Mouse (Mus musculus): Measurements from ENCODE around the gene Gsdma2.
A peak's percentile ranks its signal among the peaks of the same experiment; 100 is the strongest.
"Not testable (repeated sequence)": the region's sequence is repeated elsewhere in the genome, so short reads cannot be mapped to it uniquely, and the experiment has no call there.

Gene Gsdma2

DNA sequence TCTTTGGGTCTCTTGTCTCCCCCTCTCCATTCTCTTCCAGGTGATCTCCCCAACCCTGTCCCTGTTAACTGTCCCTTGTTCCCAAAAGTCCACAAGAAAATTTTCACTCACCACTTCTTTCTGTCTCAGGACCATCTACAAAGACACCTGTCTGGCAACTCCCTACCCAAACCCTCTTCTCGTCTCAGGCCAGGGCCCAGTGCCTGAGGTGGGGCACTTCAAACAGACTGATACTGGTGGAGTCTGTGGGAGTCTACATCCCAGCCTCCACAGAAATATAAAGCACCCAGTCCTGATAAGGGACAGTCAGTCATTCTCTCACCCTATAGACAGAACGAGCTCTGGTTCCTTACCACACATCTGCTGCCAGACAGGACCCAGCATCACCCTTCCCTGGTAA lies at the start of gene Gsdma2:
Gene Gsdma2 (plus strand): TSS at position 301 of the 400 bp plus-strand sequence.
- DNase-seq (ENCODE audit: extremely low read depth, insufficient read length, low spot score): no peak

DNA sequence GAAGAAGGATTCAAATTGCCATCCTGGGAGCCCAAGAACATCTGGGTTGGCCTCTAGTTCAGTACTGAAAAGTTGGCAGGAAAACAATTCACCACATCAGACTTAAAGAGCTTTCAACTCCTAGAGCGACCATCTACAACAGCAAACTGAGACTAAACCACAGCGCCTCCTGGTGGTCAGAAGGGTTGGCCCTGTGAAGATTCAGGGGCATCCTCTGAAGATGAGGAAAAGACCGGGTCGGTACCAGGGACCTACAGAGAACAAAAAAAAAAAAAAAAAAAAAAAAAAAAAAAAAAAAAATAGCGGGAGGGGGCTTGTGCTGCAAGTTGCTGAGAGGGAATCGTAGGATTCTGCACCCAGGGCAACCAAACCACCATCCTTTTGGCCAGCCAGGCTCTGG lies 49.2 kb upstream of the Gsdma2 start:
- DNase-seq (ENCODE audit: extremely low read depth, insufficient read length, low spot score): no peak

DNA sequence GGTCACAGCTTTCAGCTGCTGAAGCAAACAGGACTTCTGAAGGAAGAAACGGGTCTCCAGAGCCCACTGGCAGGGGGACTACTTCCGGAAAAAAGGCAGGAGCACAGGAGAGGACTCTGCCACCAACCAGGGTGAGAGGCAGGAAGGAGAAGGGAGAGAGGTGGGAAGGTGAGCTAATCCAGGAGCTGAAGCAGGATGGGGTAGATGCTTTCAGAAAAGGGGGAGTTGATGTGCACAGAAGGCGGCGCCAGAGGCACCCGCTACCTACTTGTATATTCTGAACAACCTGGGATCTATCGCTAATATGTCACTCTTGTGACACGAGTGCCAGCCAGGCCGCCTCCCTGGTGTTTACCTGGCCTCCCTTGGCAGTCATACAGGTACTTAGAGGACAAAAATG lies 48.6 kb upstream of the Gsdma2 start, which contains the start of gene Lrrc3c:
Gene Lrrc3c (plus strand): TSS at position 301 of the 400 bp plus-strand sequence.
- no peak for DNase-seq (ENCODE audit: extremely low read depth, insufficient read length, low spot score)

DNA sequence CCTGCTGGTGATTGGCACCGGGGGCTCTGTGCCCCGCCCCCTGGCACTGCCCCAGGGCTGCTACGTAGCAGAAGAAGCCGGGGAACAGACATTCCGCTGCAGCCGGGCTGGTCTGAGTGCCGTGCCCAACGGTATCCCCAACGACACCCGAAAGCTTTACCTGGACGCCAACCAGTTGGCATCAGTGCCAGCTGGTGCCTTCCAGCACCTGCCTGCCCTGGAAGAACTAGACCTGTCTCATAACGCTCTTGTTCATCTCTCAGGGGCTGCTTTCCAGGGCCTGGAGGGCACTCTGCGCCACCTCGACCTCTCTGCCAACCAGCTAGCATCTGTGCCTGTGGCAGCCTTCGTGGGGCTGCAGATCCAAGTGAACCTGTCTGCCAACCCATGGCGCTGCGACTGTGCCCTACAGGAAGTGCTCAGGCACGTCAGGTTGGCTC lies 47.7 kb upstream of the Gsdma2 start:
- no peak for DNase-seq (ENCODE audit: extremely low read depth, insufficient read length, low spot score)

DNA sequence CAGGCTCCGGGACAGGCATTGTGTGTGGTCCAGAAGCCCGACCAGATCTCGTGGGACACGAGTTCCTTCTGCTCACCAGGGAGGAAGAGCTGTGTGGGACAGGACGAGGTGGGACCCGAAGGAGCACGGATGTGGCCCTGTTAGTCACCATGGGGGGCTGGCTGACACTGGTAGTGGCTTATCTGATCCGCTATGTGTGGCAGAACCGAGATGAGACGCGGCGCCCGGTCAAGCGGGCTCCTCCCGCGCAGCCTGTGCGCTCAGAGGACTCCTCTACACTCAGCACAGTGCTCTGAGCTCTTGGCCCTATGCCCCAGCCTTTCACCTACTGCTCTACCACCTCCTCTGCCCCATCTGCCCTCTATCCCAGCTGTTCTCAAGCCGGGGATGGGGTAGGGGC lies 47.3 kb upstream of the Gsdma2 start:
- no peak for DNase-seq (ENCODE audit: extremely low read depth, insufficient read length, low spot score)

DNA sequence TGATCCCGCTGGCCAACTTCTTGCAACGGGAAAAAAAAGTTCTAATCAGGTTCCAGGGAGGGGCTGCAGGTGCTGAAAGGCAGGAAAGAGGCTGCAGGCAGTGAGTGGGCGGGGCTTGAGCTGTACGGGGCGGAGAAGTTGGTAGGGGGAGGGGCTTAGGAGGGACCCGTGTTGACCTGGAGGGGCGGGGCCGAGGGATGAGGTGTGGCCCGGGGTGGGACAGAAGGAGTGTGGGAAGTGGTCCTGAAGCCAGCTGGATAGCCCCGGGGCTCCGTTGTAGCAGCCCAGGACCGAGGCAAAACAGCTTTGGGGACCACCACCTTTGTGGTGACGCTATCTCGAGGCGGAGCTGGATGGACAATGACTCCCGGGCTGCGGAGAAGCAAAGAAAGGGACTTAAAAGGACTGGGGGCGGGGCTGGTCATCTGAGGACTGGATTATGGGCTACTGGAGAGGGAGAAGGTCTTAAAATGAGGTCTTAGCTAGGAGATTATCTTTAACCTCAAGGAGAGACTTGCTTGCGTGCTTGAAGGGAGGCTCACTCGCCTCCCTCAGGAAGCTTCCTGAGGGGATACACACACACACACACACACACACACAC lies 44.4 kb upstream of the Gsdma2 start:
- no peak for DNase-seq (ENCODE audit: extremely low read depth, insufficient read length, low spot score)

DNA sequence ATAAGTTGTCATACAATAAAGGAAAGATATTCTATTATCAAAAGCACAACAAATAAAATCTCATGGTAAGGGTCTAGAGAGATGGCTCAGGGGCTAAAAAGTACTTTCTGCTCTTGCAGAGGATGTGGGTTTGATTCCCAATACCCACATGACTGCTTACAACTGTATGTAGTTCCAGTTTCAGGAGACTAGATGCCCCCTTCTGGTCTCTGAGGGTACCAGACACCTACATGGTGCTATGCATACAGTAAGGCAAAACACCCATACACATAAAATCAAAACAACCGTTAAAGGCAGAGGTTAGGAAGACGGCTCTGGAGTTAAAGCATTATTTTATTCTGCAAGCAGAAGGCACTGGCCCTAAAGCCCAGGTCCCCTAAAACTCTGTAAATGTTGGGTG lies 42.6 kb upstream of the Gsdma2 start:
- no peak for DNase-seq (ENCODE audit: extremely low read depth, insufficient read length, low spot score)

DNA sequence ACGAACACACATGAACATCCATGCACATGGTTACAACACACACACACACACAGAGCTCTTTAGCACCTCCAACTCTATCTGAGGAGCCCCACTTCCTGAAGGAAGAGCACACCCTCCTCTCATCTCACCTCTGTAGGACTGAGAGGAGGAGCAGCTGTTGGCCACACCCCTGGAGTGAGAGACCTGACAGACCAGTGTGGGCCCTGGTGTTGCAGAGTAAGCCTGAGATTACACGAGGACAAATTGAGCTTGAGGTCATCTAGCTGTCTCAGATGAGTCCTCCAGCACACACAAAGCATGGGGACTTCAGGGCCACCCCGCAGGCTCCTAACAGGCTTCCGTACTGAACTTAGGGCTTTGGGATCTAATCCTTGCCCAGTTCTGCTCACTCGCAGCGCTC lies 41.6 kb upstream of the Gsdma2 start:
- DNase-seq (ENCODE audit: extremely low read depth, insufficient read length, low spot score): not testable (repeated sequence)

DNA sequence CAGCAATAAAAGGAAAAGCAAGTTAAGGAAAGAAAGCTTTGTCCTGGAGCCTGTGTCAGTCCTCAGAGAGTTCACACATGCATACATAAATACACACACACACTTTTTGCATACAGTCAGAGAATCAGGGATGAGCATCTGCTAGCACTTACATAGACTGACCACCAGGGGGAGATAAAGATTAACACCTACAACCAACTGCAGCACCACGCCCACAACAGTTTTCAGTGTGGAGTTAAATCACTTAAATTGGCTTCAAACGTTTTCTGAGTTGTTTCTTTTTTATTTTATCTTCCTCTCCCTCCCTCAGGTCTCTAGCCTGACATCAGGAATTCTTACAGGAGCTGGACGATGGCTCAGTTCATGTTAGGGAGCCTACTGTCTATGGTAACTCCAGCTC lies 39.8 kb upstream of the Gsdma2 start:
- DNase-seq (ENCODE audit: extremely low read depth, insufficient read length, low spot score): no peak

DNA sequence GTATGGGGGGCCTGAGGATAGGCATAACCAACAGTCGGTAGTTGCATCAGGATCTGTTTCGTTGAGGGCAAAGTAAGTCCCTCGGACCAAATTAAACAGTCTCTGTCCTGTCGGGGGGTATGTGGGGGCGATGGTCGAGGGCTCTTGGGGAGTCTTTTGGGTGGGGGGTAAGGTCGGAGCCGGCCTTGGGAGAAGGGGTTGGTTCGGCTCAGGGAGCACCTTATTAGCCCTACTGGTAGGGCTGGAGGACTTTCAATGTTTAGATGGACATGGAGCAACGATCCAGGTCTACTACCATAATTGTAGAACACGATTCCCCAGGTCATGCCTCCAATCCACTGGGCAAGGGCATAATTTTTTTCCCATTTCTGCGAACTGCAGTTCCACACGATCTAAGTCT lies 25.8 kb upstream of the Gsdma2 start:
- DNase-seq (ENCODE audit: extremely low read depth, insufficient read length, low spot score): no peak

DNA sequence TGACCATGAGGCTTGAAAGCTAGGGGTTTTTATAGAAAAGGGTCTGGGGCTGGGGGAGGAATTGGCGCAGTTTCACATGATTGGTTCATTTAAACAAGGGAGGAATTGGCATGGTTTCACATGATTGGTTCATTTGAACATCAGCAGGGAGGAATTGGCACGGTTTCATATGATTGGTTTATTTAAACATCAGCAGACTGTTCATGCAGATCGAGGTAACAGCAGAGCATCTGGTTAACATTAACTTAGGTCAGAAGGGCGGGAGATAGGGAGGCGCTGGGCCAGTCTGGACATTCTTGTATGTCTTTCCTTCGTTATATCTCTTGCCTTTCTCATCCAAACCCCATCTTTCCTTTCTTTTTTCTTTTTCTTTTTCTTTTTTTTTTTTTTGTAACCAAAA lies 22.6 kb upstream of the Gsdma2 start:
- DNase-seq (ENCODE audit: extremely low read depth, insufficient read length, low spot score): not testable (repeated sequence)

DNA sequence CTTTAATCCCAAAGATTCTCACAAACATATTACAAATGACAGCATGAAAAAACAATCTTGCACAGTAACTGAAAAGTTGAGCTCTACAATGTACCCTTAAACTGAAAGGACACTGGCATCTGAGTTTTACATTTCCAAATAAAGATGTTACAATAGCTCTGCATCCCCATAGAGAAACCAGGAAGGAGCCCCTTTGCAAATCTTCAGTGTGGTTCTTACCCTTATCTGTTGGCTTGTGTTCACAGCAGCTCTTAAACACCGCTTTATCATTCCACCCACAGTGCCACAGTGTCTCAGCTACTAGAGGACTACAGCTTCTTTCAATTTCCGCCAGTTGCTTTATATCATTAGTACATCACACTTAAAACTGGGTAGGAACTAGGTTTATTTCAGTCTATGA lies 22.2 kb upstream of the Gsdma2 start:
- DNase-seq (ENCODE audit: extremely low read depth, insufficient read length, low spot score): not testable (repeated sequence)

DNA sequence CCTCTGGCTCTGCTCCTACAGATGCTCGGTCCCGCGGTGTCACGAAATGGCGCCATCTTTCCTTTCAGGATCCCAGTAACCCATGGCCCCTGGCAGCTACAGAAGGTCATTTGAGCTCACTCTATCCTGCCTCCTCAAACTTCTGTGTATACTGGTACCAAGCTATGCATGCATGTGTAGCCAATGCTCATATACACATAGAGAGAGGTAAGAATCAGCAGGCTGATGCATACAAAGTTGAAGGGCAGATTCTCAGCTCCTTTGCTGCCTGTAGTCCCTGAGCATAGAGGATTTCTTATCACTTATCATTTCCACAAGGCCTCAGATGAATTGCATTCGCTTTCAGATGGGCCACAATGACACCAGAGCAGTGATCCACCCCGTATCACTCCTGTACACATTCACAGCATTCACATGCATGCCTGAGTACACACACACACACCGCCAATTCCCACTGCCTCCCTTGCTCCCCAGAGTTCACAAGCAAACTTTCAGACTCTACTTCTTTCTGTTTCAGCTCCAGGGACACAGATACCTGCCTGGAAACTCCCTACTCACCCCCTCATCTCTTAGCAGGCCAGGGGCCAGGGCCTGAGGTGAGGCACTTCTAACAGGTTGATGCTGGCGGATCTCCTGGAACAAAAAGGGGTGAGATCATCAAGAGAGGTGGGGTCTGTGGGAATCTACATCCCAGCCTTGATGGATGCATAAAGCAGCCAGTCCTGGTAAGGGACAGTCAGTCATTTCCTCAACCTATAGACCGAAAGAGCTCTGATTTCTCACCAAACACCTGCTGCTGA lies 20.7 kb upstream of the Gsdma2 start, which contains the start of the genes Gm12355 and Gsdma3:
Gene Gm12355 (minus strand): TSS at position 51 of the 800 bp plus-strand sequence.
Gene Gsdma3 (plus strand): TSS at position 750 of the 800 bp plus-strand sequence.
- no peak for DNase-seq (ENCODE audit: extremely low read depth, insufficient read length, low spot score)

DNA sequence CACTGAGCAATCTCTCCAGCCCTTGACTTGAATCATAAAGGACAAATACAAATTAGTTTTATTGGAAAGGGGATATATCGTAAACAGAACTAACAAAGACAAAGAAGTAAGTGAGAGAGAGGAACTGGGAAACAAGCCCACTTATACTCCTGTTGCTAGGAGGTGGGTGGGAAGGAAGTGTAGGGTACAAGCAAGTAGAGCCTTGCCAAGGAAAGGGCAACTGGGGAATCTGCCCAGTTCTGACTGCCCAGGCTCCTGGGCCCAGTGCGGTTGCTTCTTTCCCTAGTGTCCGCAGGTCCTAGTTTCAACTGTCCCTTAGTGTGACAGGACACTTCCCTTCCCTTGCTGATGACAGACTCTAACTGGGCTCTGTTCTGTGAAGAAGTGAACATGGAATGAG lies 17.9 kb upstream of the Gsdma2 start:
- DNase-seq (ENCODE audit: extremely low read depth, insufficient read length, low spot score): no peak

DNA sequence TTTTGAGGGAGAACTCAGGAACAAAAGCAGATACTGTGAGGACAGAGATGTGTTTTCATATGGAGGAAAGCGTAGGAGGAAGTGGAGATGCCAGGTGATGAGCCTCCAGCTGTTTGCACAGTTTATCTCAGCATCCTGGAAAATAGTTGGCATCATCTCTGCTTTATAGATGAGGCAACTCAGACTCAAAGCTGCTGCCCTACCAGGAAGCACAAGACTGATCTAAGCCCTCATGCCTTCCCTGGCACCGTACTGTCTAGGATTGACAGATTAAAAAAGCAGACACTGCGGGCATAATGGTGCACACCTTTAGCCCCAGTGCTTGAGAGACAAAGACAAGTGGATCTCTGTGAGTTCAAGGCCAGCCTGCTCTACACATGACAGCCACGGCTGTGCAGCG lies 15.9 kb upstream of the Gsdma2 start:
- DNase-seq (ENCODE audit: extremely low read depth, insufficient read length, low spot score): no peak

DNA sequence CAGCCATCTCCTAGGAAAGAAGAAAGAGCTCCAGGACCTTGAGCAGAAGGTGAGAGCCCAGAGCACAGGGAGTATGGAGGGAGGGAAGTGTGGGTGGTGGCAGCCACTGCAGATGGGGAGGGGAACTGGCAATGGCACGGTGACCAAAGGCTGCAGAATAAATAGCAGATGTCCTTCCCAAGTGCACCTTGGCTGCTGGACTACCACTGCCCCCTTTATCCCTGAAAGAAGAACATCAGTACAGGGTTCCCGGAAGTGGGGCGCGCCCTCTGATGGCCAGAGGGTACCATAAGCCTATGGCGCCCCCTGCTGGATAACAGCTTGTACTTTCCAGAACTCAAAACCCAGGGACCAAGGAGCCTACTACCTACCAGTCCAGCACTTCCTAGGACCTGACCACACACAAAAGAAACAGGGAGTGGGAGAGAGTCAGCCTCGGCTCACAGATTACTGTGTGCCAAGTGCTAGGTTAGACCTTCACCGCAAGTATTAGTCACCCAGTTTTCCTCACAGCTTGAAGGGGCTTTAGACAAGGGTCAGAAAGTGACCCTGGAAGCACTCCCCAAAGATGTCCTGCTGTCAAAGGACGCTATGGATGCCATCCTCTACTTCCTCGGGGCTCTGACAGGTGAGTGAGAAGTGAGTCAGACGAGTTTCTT lies 11.1 kb upstream of the Gsdma2 start:
- peak; percentile 30 for DNase-seq (ENCODE audit: extremely low read depth, insufficient read length, low spot score)

DNA sequence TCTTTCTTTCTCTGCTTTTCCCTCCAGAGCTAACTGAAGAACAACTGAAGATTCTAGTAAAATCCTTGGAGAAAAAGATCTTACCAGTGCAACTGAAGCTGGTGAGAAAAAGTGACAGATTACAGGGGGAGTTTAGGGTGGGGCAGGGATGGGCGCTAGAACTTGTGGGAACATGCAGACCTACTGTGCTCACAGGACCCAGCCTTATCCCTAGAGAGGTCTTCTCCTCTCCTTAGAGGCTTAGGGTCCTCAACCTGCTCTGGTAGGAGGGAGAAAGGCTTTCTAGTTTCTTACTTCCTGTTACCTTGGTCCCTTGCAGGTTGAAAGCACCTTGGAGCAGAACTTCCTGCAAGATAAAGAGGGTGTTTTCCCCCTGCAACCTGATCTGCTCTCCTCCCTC lies 9.1 kb upstream of the Gsdma2 start:
- no peak for DNase-seq (ENCODE audit: extremely low read depth, insufficient read length, low spot score)

DNA sequence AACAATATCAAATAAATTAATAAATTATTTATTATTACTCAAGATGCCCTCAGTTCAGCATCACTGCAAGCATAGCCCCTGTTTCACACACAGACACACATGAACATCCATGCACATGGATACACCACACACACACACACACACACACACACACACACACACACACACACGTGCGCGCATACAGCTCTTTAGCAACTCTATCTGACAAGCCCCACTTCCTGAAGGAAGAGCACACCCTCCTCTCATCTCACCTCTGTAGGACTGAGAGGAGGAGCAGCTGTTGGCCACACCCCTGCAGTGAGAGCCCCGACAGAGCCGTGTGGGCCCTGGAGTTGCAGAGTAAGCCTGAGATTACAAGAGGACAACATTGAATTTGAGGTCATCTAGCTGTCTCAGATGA lies 6.5 kb upstream of the Gsdma2 start:
- no peak for DNase-seq (ENCODE audit: extremely low read depth, insufficient read length, low spot score)

DNA sequence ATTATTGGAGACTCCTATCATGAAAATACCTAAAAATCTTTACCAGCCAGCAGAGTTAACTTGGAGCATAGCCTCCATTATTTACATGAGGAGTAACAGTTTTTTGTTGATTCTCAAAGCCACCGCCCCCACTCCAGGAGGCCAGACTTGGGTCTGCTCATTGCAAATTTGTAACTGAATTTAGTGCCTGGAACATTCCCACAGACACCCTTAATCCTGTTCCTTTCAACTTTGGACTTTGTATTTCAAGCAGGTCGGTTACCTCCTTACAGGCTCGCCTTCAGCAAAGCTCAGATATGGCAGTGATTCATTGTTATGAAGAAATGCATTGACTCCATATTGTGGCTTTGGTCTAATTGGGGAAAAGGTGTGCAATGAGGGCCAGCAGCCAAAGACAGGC lies 1.8 kb upstream of the Gsdma2 start:
- no peak for DNase-seq (ENCODE audit: extremely low read depth, insufficient read length, low spot score)

DNA sequence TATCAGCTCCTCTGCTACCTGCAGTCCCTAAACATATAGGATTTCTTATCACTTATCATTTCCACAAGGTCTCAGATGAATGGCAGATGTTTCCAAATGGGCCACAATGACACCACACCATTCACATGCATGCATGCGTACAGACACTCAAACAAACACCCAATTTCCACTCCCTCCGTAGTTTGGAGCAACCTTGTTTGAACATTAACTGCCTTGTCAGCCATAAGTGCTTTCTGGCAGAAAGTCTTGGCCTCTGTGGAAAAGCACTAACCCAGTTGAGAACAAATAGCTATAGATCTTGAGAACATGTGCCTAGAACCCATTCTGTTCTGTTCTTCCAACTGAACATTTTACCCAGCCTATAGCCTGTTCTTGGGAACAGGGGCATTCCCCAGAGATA lies 613 bp upstream of the Gsdma2 start:
- DNase-seq (ENCODE audit: extremely low read depth, insufficient read length, low spot score): no peak

DNA sequence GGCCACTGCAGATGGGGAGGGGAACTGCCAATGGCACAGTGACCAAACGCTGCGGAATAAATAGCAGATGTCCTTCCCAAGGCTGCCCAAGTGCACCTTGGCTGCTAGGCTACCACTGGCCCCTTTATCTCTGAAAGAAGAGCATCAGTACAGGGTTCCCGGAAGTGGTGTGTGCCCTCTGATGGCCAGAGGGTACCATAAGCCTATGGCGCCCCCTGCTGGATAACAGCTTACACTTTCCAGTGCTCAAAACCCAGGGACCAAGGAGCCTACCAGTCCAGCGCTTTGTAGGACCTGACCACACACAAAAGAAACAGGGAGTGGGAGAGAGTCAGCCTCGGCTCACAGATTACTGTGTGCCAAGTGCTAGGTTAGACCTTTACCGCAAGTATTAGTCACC lies 8.5 kb downstream of the Gsdma2 start:
- DNase-seq (ENCODE audit: extremely low read depth, insufficient read length, low spot score): peak; percentile 19

DNA sequence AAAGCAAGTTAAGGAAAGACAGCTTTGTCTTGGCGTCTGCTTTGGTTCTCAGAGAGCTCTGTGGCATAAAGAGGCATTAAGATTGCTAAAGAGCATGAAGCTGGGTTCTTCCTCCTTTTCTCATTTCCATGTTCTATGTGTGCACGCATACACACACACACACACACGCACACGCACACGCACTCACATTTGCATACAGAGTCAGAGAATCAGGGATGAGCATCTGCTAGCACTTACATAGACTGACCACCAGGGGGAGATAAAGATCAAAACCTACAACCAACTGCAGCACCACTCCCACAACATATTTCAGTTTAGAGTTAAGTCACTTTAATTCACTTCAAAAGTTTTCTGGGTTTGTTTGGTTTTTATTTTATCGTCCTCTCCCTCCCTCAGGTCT lies 14.0 kb downstream of the Gsdma2 start:
- peak; percentile 27 for DNase-seq (ENCODE audit: extremely low read depth, insufficient read length, low spot score)
